Mouse (Mus musculus) testis, adult 2 months (tissue): ENCODE data around the gene Adam30. TPM values are rescaled to one million over a fixed set of nuclear protein-coding genes. Genes with fewer than 3 reads are reported as not detected.

ENCODE experiments used
- H3K27ac ChIP-seq: fragments of 200-500 bp; 2 replicates; pipeline ENCODE4 v1.5.1; 2012; ENCODE audit warnings: low read depth, low read length; ENCODE audit not compliant: control insufficient read depth, insufficient read depth
- H3K27me3 ChIP-seq: fragments of 200-500 bp; 2 replicates; pipeline ENCODE4 v1.6.1; 2012; ENCODE audit warnings: mild to moderate bottlenecking, low read length, moderate library complexity; ENCODE audit not compliant: control insufficient read depth, insufficient read depth
- H3K36me3 ChIP-seq: fragments of 200-500 bp; 2 replicates; pipeline ENCODE4 v1.6.1; 2012; ENCODE audit warnings: mild to moderate bottlenecking, low read length; ENCODE audit not compliant: control insufficient read depth, insufficient read depth
- H3K4me1 ChIP-seq: fragments of 200-500 bp; 2 replicates; pipeline ENCODE4 v1.6.1; 2012; ENCODE audit warnings: low read length; ENCODE audit not compliant: control insufficient read depth, insufficient read depth
- H3K4me3 ChIP-seq: fragments of 200-500 bp; 2 replicates; pipeline ENCODE4 v1.5.1; 2012; ENCODE audit warnings: low read depth, mild to moderate bottlenecking, low read length, moderate library complexity, mixed read lengths; ENCODE audit not compliant: control insufficient read depth
- CTCF ChIP-seq: fragments of 200-500 bp; IDR thresholded peaks from 2 replicates; pipeline ENCODE4 v1.5.1; 2012; ENCODE audit warnings: low read depth, mild to moderate bottlenecking, inconsistent platforms, low read length, moderate library complexity; ENCODE audit not compliant: control insufficient read depth, insufficient read depth, insufficient replicate concordance
- POLR2A ChIP-seq: fragments of 200-500 bp; IDR thresholded peaks from 2 replicates; pipeline ENCODE4 v1.6.1; 2012; ENCODE audit warnings: low read depth, mild to moderate bottlenecking, inconsistent platforms, low read length, moderate library complexity; ENCODE audit not compliant: control insufficient read depth
- polyA plus RNA-seq: library from polyadenylated mRNA; depleted of rRNA; stranded (reverse); fragments of >200 nt; gene quantifications from 2 replicates; pipeline ENCODE4 v1.2.3, GENCODE M21; 2012

Adam30 gene
- polyA plus RNA-seq, 1 experiment: 45.1 TPM

- peaks cover 1% of the 10 kb centered on the region for H3K36me3 ChIP-seq
- TF ChIP-seq POLR2A (no peak), CTCF (no peak)
- no peaks in the 10 kb centered on the region for H3K27me3 ChIP-seq
- no peak overlapping the region for H3K4me3 ChIP-seq
- H3K27ac ChIP-seq: no peak overlapping the region
- H3K4me1 ChIP-seq: no peaks in the 10 kb centered on the region
Measured at GRCm38 (mm10) chr3:98141456-98141855, 19.0 kb upstream of the Adam30 start.

GRCm38 (mm10) chr3:98142862-98143261 is 17.6 kb upstream of the Adam30 start:
- no peaks in the 10 kb centered on the region for H3K4me1 ChIP-seq
- peaks cover 1% of the 10 kb centered on the region for H3K36me3 ChIP-seq
- H3K4me3 ChIP-seq: no peak overlapping the region
- TF ChIP-seq POLR2A: no peak
- H3K27me3 ChIP-seq: no peaks in the 10 kb centered on the region
- H3K27ac ChIP-seq: no peak overlapping the region

GRCm38 (mm10) chr3:98145204-98145603 is 15.2 kb upstream of the Adam30 start:
- Histone ChIP-seq H3K27me3 (no peaks in the 10 kb centered on the region), H3K4me1 (no peaks in the 10 kb centered on the region), H3K4me3 (no peak overlapping the region), H3K27ac (no peak overlapping the region), H3K36me3 (peaks cover 1% of the 10 kb centered on the region)
- no peak for TF ChIP-seq CTCF
- no peak for TF ChIP-seq POLR2A

- H3K36me3 ChIP-seq: peaks cover 1% of the 10 kb centered on the region
- H3K4me1 ChIP-seq: no peaks in the 10 kb centered on the region
- H3K27me3 ChIP-seq: no peaks in the 10 kb centered on the region
- H3K27ac ChIP-seq: no peak overlapping the region
- H3K4me3 ChIP-seq: no peak overlapping the region
- TF ChIP-seq CTCF (no peak), POLR2A (no peak)
Measured at GRCm38 (mm10) chr3:98146471-98147410, 13.7 kb upstream of the Adam30 start.

GRCm38 (mm10) chr3:98147706-98148105 is 12.7 kb upstream of the Adam30 start:
- no peaks in the 10 kb centered on the region for H3K27me3 ChIP-seq
- TF ChIP-seq POLR2A (no peak), CTCF (no peak)
- no peaks in the 10 kb centered on the region for H3K4me1 ChIP-seq
- no peak overlapping the region for H3K27ac ChIP-seq
- peaks cover 1% of the 10 kb centered on the region for H3K36me3 ChIP-seq
- H3K4me3 ChIP-seq: no peak overlapping the region

GRCm38 (mm10) chr3:98149881-98150280 is 10.5 kb upstream of the Adam30 start:
- H3K4me3 ChIP-seq: no peak overlapping the region
- H3K36me3 ChIP-seq: peaks cover 1% of the 10 kb centered on the region
- H3K27ac ChIP-seq: no peak overlapping the region
- no peaks in the 10 kb centered on the region for H3K4me1 ChIP-seq
- no peaks in the 10 kb centered on the region for H3K27me3 ChIP-seq
- no peak for TF ChIP-seq CTCF
- TF ChIP-seq POLR2A: no peak

GRCm38 (mm10) chr3:98151016-98151415 is 9.4 kb upstream of the Adam30 start:
- TF ChIP-seq CTCF: no peak
- no peak for TF ChIP-seq POLR2A
- no peaks in the 10 kb centered on the region for H3K4me1 ChIP-seq
- no peaks in the 10 kb centered on the region for H3K27me3 ChIP-seq
- H3K4me3 ChIP-seq: no peak overlapping the region
- no peak overlapping the region for H3K27ac ChIP-seq
- H3K36me3 ChIP-seq: peaks cover 1% of the 10 kb centered on the region
